Mouse (Mus musculus) stomach, postnatal 0 days (tissue): Measurements from ENCODE around the gene Alkbh6.

Experiments used
- CTCF ChIP-seq: IDR thresholded peaks from 2 replicates; pipeline ENCODE4 v1.5.1; 2016; ENCODE audit warnings: antibody characterized with exemption, low read depth, mild to moderate bottlenecking, moderate library complexity
- EP300 ChIP-seq: optimal IDR thresholded peaks from 2 replicates; pipeline ENCODE3; 2016; ENCODE audit warnings: antibody characterized with exemption

DNA sequence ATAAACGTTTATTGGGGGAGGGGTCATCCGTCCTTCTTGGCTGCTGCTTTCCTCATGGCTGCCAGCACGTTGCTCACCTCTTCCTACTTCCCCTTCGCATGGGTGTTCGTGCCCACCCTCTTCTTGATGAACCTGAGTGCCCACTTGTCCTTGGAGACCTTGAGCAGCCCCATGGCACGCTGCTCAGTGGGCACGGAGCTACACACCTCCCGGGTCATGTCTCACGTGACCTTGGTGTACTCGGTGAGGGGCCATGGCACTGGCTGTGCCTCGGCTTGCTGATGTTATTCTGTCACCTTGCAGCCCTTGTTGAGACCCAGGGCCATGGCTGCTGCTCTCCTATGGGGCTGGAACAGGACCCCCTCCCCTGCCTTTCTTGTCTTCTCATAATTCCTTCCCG, 1.6 kb downstream of the Alkbh6 start:
- TF ChIP-seq CTCF (no peak), EP300 (no peak)
